Mouse (Mus musculus) intestine, embryonic 14.5 days (tissue): ENCODE data around the gene 4933425L06Rik. TPM values are rescaled to one million over a fixed set of nuclear protein-coding genes. Genes with fewer than 3 reads are reported as not detected.
A peak's percentile ranks its signal among the peaks of the same experiment; 100 is the strongest.

ENCODE experiments used
- ATAC-seq: fragments of 200-750 bp; cut with Nextera tagmentation; replicated peaks from 2 replicates; pipeline ENCODE4 v1.8.0; 2017; ENCODE audit warnings: low read depth, moderate number of reproducible peaks, moderate TSS enrichment, moderate library complexity; ENCODE audit not compliant: low FRiP score, low TSS enrichment
- DNase-seq: peaks from one replicate; pipeline ENCODE4 v3.0.0-alpha.2; 2018; ENCODE audit warnings: low spot score
- H3K27ac ChIP-seq: fragments of 300-500 bp; sonication (generic); 2 replicates; pipeline ENCODE4 v1.5.1; 2014; ENCODE audit warnings: low read depth, mild to moderate bottlenecking, control low read depth
- H3K27me3 ChIP-seq: fragments of 300-500 bp; sonication (generic); replicated peaks from 2 replicates; pipeline ENCODE4 v1.6.1; 2014; ENCODE audit warnings: low read length, control low read depth; ENCODE audit not compliant: control insufficient read depth, insufficient read depth
- H3K36me3 ChIP-seq: fragments of 300-500 bp; sonication (generic); 2 replicates; pipeline ENCODE4 v1.6.1; 2014; ENCODE audit warnings: low read length, control low read depth; ENCODE audit not compliant: control insufficient read depth, insufficient read depth
- H3K4me1 ChIP-seq: fragments of 300-500 bp; sonication (generic); replicated peaks from 2 replicates; pipeline ENCODE4 v1.6.1; 2014; ENCODE audit warnings: low read length, control low read depth, mixed read lengths; ENCODE audit not compliant: control insufficient read depth, insufficient read depth
- H3K4me2 ChIP-seq: fragments of 300-500 bp; sonication (generic); 2 replicates; pipeline ENCODE4 v1.6.1; 2014; ENCODE audit warnings: low read length
- H3K4me3 ChIP-seq: fragments of 300-500 bp; sonication (generic); 2 replicates; pipeline ENCODE4 v1.5.1; 2014; ENCODE audit warnings: low read depth, low read length, control low read depth, mixed read lengths
- H3K9ac ChIP-seq: fragments of 300-500 bp; sonication (generic); 2 replicates; pipeline ENCODE4 v1.6.1; 2014; ENCODE audit warnings: mild to moderate bottlenecking, low read length
- H3K9me3 ChIP-seq: fragments of 300-500 bp; sonication (generic); 2 replicates; pipeline ENCODE4 v1.6.1; 2016; ENCODE audit warnings: low read length, control low read depth; ENCODE audit not compliant: control insufficient read depth
- WGBS: fragments of 180-500 bp; shearing (Covaris S2); extraction: QIAGEN DNeasy Blood & Tissue Kit; methylation state at CpG from one replicate; pipeline ENCODE4 v1.1.7; 2014; 5-methylcytosine and 5-hydroxymethylcytosine counted together
- polyA plus RNA-seq: library from polyadenylated mRNA; unstranded; fragments of >200 nt; fragmentation: Nextera tagmentation; extraction: Ambion mirVana; gene quantifications from 2 replicates; pipeline ENCODE4 v1.2.1, GENCODE M21; 2014

Gene 4933425L06Rik
- polyA plus RNA-seq, 1 experiment from 2014 or later, result not detected

GRCm38 (mm10) chr13:105054181-105054940 lies 27.6 kb upstream of the 4933425L06Rik start, which contains the start of gene Rgs7bp:
Rgs7bp (minus strand) TSS chr13:105054930.
- Histone ChIP-seq H3K9me3 (no peaks in the 10 kb centered on the region), H3K36me3 (no peaks in the 10 kb centered on the region), H3K27me3 (peaks cover 21% of the 10 kb centered on the region), H3K4me2 (peak within 1 kb of the TSS; percentile 73), H3K4me1 (peaks cover 4% of the 10 kb centered on the region; the same call in 1 of the 2 replicates), H3K4me3 (peak within 1 kb of the TSS; percentile 62), H3K9ac (peak within 1 kb of the TSS; percentile 51), H3K27ac (peak within 1 kb of the TSS; percentile 51)
- DNase-seq (peak; percentile 86), ATAC-seq (peak; percentile 78)
- WGBS, result under 1% methylated on average over 75 of the region's 75 CpGs

DNA sequence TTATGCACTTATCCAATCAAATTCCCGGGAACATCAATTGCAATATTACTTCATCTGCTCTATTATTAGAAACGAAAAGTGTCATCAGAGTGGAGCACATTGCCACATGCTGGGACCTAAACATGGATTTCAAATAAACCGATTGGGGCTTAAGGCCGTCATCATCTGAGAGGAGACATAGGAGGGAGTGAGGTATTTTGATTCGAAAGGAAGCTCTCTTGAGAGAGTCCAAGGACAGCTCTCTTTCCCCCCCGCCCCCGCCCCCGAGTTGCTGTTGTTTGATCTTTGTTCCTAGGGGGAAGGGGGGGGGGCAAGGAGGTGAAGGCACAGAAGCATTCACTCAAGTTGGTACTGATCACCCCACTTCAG lies 27.0 kb upstream of the 4933425L06Rik start:
- DNase-seq (no peak), ATAC-seq (0 out of 2 replicates have a peak, but pooled peaks have one; percentile 21)
- H3K4me1 ChIP-seq, result peaks cover 4% of the 10 kb centered on the region; the same call in 1 of the 2 replicates
- no peaks in the 10 kb centered on the region for H3K9me3 ChIP-seq
- 1% methylated on average over 8 of the region's 8 CpGs for WGBS
- peak overlapping the region; percentile 51; the same call in 1 of the 2 replicates for H3K27ac ChIP-seq
- peak overlapping the region; percentile 51 for H3K9ac ChIP-seq
- H3K36me3 ChIP-seq, result no peaks in the 10 kb centered on the region
- peak overlapping the region; percentile 73 for H3K4me2 ChIP-seq
- peaks cover 21% of the 10 kb centered on the region for H3K27me3 ChIP-seq
- peak overlapping the region; percentile 62 for H3K4me3 ChIP-seq

GRCm38 (mm10) chr13:105055374-105055773 lies 26.5 kb upstream of the 4933425L06Rik start:
- 22% methylated on average over 5 of the region's 5 CpGs for WGBS
- Histone ChIP-seq H3K9me3 (no peaks in the 10 kb centered on the region), H3K4me1 (peaks cover 4% of the 10 kb centered on the region; the same call in 1 of the 2 replicates), H3K36me3 (no peaks in the 10 kb centered on the region), H3K27ac (no peak overlapping the region), H3K4me3 (peak overlapping the region; percentile 62), H3K9ac (no peak overlapping the region), H3K4me2 (peak overlapping the region; percentile 73), H3K27me3 (peaks cover 21% of the 10 kb centered on the region)
- DNase-seq, result no peak
- 0 out of 2 replicates have a peak, but pooled peaks have one; percentile 20 for ATAC-seq

DNA sequence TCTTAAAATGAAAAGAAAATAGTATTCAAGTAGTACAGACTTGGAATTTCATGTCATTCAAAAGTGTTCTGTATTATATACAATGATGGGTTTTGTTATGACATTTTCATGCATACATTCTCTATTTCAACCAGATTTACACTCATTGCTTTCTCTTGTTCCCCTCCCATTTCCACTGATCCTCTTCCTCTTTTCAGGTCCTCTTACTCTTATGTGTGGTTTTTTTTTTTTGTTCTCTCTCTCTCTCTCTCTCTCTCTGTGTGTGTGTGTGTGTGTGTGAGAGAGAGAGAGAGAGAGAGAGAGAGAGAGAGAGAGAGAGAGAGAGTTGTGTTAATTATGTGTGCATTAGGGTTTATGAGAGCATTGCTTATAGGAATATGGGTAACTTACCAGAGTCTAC lies 15.8 kb upstream of the 4933425L06Rik start:
- H3K4me2 ChIP-seq, result no peak overlapping the region
- DNase-seq (no peak), ATAC-seq (no peak)
- no peaks in the 10 kb centered on the region for H3K27me3 ChIP-seq
- H3K9ac ChIP-seq, result no peak overlapping the region
- H3K4me3 ChIP-seq, result no peak overlapping the region
- no peaks in the 10 kb centered on the region for H3K9me3 ChIP-seq
- H3K27ac ChIP-seq, result no peak overlapping the region
- no peaks in the 10 kb centered on the region for H3K4me1 ChIP-seq
- H3K36me3 ChIP-seq, result no peaks in the 10 kb centered on the region

DNA sequence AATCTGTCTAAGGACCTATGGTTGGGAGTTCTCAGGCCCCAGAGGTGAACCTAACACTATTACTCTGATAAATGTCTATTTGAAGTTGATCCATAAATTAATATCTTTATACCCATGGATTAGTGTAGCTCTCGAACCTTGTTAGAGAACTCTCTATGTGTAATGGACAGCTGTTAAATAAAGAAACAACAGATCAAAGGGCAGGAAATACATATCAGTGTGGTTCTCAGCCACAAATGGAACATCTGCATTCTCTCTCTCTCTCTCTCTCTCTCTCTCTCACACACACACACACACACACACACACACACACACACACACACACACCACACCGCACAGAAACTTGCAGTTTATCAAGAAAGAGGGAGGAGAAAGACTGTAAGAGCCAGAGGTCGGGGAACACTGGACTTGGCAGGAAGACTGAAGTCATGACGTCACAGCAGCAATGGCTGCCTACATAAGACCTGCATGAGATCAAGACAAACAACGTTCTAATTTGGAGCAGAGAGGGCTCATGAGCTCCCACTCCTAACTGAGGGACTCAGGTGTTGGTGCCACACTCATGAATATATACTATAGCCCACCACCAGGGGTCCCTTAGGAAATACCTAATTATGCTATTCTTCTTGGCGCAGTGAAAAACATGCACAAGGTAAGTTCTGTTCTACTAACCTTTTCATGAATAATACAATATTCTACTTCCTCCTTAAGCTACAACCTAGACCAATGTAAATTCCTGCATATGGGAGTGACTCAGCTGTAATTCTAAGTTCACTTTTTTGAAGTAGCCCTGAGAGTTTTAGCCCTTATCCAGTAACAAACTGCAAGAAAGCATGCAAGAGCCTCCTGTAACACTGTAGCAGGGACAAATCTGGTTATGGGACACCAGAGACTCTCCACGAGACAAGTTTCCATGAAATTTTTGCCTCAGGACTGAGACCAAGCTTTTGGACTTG lies 14.8 kb upstream of the 4933425L06Rik start:
- Histone ChIP-seq H3K4me3 (no peak overlapping the region), H3K9ac (no peak overlapping the region), H3K27me3 (no peaks in the 10 kb centered on the region), H3K4me2 (no peak overlapping the region), H3K27ac (no peak overlapping the region), H3K4me1 (no peaks in the 10 kb centered on the region), H3K36me3 (no peaks in the 10 kb centered on the region), H3K9me3 (no peaks in the 10 kb centered on the region)
- DNase-seq, result no peak
- WGBS, result 72% methylated on average over 7 of the region's 7 CpGs
- ATAC-seq, result no peak

- Histone ChIP-seq H3K4me2 (no peak overlapping the region), H3K27me3 (no peaks in the 10 kb centered on the region), H3K4me1 (no peaks in the 10 kb centered on the region), H3K36me3 (no peaks in the 10 kb centered on the region), H3K9ac (no peak overlapping the region), H3K4me3 (no peak overlapping the region), H3K9me3 (no peaks in the 10 kb centered on the region), H3K27ac (no peak overlapping the region)
- ATAC-seq, result no peak
- DNase-seq, result no peak
- 93% methylated on average over 3 of the region's 3 CpGs for WGBS
Observed at GRCm38 (mm10) chr13:105089276-105089675, 7.4 kb downstream of the 4933425L06Rik start.

DNA sequence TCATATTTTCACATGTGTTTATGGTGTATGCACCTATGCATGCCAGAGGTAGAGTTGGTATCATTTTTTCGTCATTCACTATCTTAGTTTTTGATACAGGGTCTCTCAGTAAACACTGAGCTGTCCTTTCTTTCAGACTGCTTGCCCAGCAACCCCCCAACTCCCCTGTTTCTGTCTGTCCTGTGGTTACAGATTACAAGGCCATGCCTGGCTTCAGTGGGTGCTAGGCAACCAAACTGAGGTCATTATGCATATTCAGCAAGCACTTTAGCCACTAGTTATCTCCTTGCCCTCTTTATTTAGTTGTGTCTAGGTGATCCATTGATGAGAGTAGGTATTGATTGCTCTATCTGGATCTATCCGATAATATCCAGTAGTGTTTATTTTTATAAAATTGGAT lies 14.4 kb downstream of the 4933425L06Rik start:
- no peaks in the 10 kb centered on the region for H3K27me3 ChIP-seq
- ATAC-seq (no peak), DNase-seq (no peak)
- WGBS, result 81% methylated on average over 2 of the region's 2 CpGs
- no peaks in the 10 kb centered on the region for H3K4me1 ChIP-seq
- H3K4me2 ChIP-seq, result no peak overlapping the region
- H3K27ac ChIP-seq, result no peak overlapping the region
- no peak overlapping the region for H3K4me3 ChIP-seq
- H3K9ac ChIP-seq, result no peak overlapping the region
- no peaks in the 10 kb centered on the region for H3K36me3 ChIP-seq
- H3K9me3 ChIP-seq, result no peaks in the 10 kb centered on the region

DNA sequence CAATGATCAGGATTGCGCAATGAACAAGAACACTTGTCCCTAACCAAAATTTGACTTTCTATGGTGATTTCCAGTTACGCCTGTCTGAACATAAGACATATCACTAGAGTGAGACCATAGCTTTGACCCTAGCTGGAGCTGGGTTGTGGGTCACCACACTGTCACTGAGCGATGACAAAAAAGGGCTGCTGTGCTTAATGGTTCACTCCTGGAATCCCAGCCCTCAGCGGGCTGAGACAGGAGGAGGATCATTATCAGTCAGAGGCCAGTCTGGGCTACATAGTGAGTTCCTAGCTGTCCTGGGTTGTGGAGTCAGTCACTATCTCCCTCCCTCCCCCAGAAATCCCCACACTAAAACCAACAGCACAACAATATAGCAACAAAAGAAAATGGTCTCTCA lies 18.8 kb downstream of the 4933425L06Rik start:
- DNase-seq (no peak), ATAC-seq (no peak)
- Histone ChIP-seq H3K36me3 (no peaks in the 10 kb centered on the region), H3K4me3 (no peak overlapping the region), H3K27me3 (no peaks in the 10 kb centered on the region), H3K4me1 (no peaks in the 10 kb centered on the region), H3K9me3 (no peaks in the 10 kb centered on the region), H3K4me2 (no peak overlapping the region), H3K27ac (no peak overlapping the region), H3K9ac (no peak overlapping the region)
- 88% methylated on average over 4 of the region's 4 CpGs for whole genome bisulfite sequencing
